Mouse (Mus musculus) CH12.LX (cell line): ENCODE measurements around the gene Abca5. TPM values are rescaled to one million over a fixed set of nuclear protein-coding genes. Genes with fewer than 3 reads are reported as not detected.

Experiments
- DNase-seq: peaks from one replicate; pipeline ENCODE4 v3.0.0-alpha.2; 2013; ENCODE audit errors: extremely low read depth
- H3K27ac ChIP-seq: 2 replicates; pipeline ENCODE4 v1.5.1; 2012; ENCODE audit warnings: low read depth, mild to moderate bottlenecking, control low read depth, moderate library complexity; ENCODE audit not compliant: insufficient read depth
- H3K27me3 ChIP-seq: replicated peaks from 2 replicates; pipeline ENCODE3; 2012; ENCODE audit warnings: inconsistent platforms
- H3K36me3 ChIP-seq, 2 experiments: replicated peaks in 1 of 2; 2 replicates each; pipeline versions ENCODE3 to v1.6.1; 2012; ENCODE audit warnings: inconsistent platforms in 1 of 2, low read length in 1 of 2, mild to moderate bottlenecking in 1 of 2, mixed read lengths in 1 of 2, moderate library complexity in 1 of 2; ENCODE audit not compliant: control insufficient read depth in 1 of 2, insufficient read depth in 1 of 2
- H3K4me1 ChIP-seq, 2 experiments: 2 replicates each; pipeline ENCODE4 v1.6.1; 2012; ENCODE audit warnings: inconsistent platforms in 1 of 2, moderate library complexity in 1 of 2; ENCODE audit not compliant: insufficient read depth in 2 of 2, control insufficient read depth in 1 of 2
- H3K4me2 ChIP-seq: 2 replicates; pipeline ENCODE4 v1.6.1; 2012; ENCODE audit warnings: low read depth, mild to moderate bottlenecking, control low read depth; ENCODE audit not compliant: poor library complexity, insufficient read depth, severe bottlenecking
- H3K4me3 ChIP-seq, 3 experiments: fragments of 150-350 bp in 1 of 3; sonication (generic) in 1 of 3; replicated peaks in 1 of 3; 2 replicates each; pipeline versions ENCODE3 to v1.5.1; 2011 to 2012; ENCODE audit warnings: low read depth in 2 of 3, low read length in 2 of 3, mild to moderate bottlenecking in 2 of 3, moderate library complexity in 2 of 3, control low read depth in 1 of 3, improper control_type of control experiment in 1 of 3, inconsistent platforms in 1 of 3, mixed read lengths in 1 of 3; ENCODE audit not compliant: poor library complexity in 1 of 3
- H3K79me2 ChIP-seq: replicated peaks from 2 replicates; pipeline ENCODE4 v1.6.1; 2012; ENCODE audit warnings: mild to moderate bottlenecking, moderate library complexity; ENCODE audit not compliant: control insufficient read depth, poor library complexity, insufficient read depth, severe bottlenecking; ENCODE audit errors: extremely low read depth
- H3K9ac ChIP-seq: 2 replicates; pipeline ENCODE4 v1.6.1; 2012; ENCODE audit warnings: low read depth, mild to moderate bottlenecking, control low read depth, moderate library complexity; ENCODE audit not compliant: insufficient read depth
- H3K9me3 ChIP-seq: replicated peaks from 2 replicates; pipeline ENCODE3; 2012; ENCODE audit warnings: low read length, inconsistent platforms, mixed read lengths
- BHLHE40 ChIP-seq: IDR thresholded peaks from 2 replicates; pipeline ENCODE4 v1.6.1; 2011; ENCODE audit warnings: mild to moderate bottlenecking, low read depth, low read length, improper control_type of control experiment
- CHD1 ChIP-seq: IDR thresholded peaks from 2 replicates; pipeline ENCODE4 v1.6.1; 2012; ENCODE audit warnings: low read depth, low read length, improper control_type of control experiment, inconsistent platforms
- CHD2 ChIP-seq: IDR thresholded peaks from 2 replicates; pipeline ENCODE4 v1.6.1; 2011; ENCODE audit warnings: low read length, improper control_type of control experiment
- CTCF ChIP-seq, 2 experiments: IDR thresholded peaks in 1 of 2; conservative IDR thresholded peaks in 1 of 2; 2 replicates each; pipeline ENCODE4 v1.5.1; 2011 to 2012; ENCODE audit warnings: low read depth in 2 of 2, low read length in 2 of 2, improper control_type of control experiment in 1 of 2, inconsistent platforms in 1 of 2, mild to moderate bottlenecking in 1 of 2, moderate library complexity in 1 of 2
- E2F4 ChIP-seq: IDR thresholded peaks from 2 replicates; pipeline ENCODE4 v1.6.1; 2011; ENCODE audit warnings: low read depth, low read length, improper control_type of control experiment; ENCODE audit not compliant: insufficient replicate concordance
- ELF1 ChIP-seq: IDR thresholded peaks from 2 replicates; pipeline ENCODE4 v1.6.1; 2014; ENCODE audit warnings: low read depth, mild to moderate bottlenecking, inconsistent platforms, low read length, improper control_type of control experiment
- EP300 ChIP-seq: IDR thresholded peaks from 2 replicates; pipeline ENCODE4 v1.6.1; 2011; ENCODE audit warnings: low read length, improper control_type of control experiment
- ETS1 ChIP-seq: conservative IDR thresholded peaks from 2 replicates; pipeline ENCODE4 v1.6.1; 2012; ENCODE audit warnings: low read depth, mild to moderate bottlenecking, inconsistent platforms, low read length, improper control_type of control experiment, moderate library complexity
- GABPA ChIP-seq: IDR thresholded peaks from 2 replicates; pipeline ENCODE4 v1.6.1; 2012; ENCODE audit warnings: low read depth, low read length, improper control_type of control experiment, inconsistent platforms; ENCODE audit not compliant: insufficient replicate concordance
- IRF4 ChIP-seq: IDR thresholded peaks from 2 replicates; pipeline ENCODE4 v1.6.1; 2014; ENCODE audit warnings: low read depth, mild to moderate bottlenecking, inconsistent platforms, low read length, improper control_type of control experiment
- JUN ChIP-seq: IDR thresholded peaks from 2 replicates; pipeline ENCODE4 v1.6.1; 2011; ENCODE audit warnings: low read depth, mild to moderate bottlenecking, low read length, improper control_type of control experiment, moderate library complexity; ENCODE audit not compliant: insufficient read depth
- MAFK ChIP-seq: IDR thresholded peaks from 2 replicates; pipeline ENCODE4 v1.6.1; 2011; ENCODE audit warnings: low read length, improper control_type of control experiment; ENCODE audit not compliant: insufficient replicate concordance
- MAX ChIP-seq: IDR thresholded peaks from 2 replicates; pipeline ENCODE4 v1.6.1; 2011; ENCODE audit warnings: low read length, improper control_type of control experiment
- MEF2A ChIP-seq: IDR thresholded peaks from 2 replicates; pipeline ENCODE4 v1.6.1; 2014; ENCODE audit warnings: low read depth, mild to moderate bottlenecking, inconsistent platforms, low read length, improper control_type of control experiment, borderline replicate concordance
- MYC ChIP-seq: IDR thresholded peaks from 2 replicates; pipeline ENCODE4 v1.6.1; 2011; ENCODE audit warnings: low read depth, mild to moderate bottlenecking, improper control_type of control experiment, low read length
- NELFE ChIP-seq: IDR thresholded peaks from 2 replicates; pipeline ENCODE4 v1.6.1; 2011; ENCODE audit warnings: low read depth, low read length, improper control_type of control experiment
- PAX5 ChIP-seq: IDR thresholded peaks from 2 replicates; pipeline ENCODE4 v1.6.1; 2012; ENCODE audit warnings: low read length, inconsistent platforms, mixed read lengths
- POLR2A ChIP-seq: IDR thresholded peaks from 2 replicates; pipeline ENCODE4 v1.6.1; 2011; ENCODE audit warnings: low read depth, mild to moderate bottlenecking, improper control_type of control experiment, low read length
- SIN3A ChIP-seq: IDR thresholded peaks from 2 replicates; pipeline ENCODE4 v1.6.1; 2012; ENCODE audit warnings: low read length, improper control_type of control experiment, inconsistent platforms
- TBP ChIP-seq: conservative IDR thresholded peaks from 2 replicates; pipeline ENCODE4 v1.6.1; 2011; ENCODE audit warnings: low read depth, low read length, improper control_type of control experiment
- TCF12 ChIP-seq: IDR thresholded peaks from 2 replicates; pipeline ENCODE4 v1.6.1; 2014; ENCODE audit warnings: low read depth, mild to moderate bottlenecking, inconsistent platforms, low read length, improper control_type of control experiment
- UBTF ChIP-seq: IDR thresholded peaks from 2 replicates; pipeline ENCODE4 v1.6.1; 2012; ENCODE audit warnings: low read depth, mild to moderate bottlenecking, inconsistent platforms, low read length, improper control_type of control experiment, moderate library complexity
- USF1 ChIP-seq: IDR thresholded peaks from 2 replicates; pipeline ENCODE4 v1.6.1; 2014; ENCODE audit warnings: low read depth, mild to moderate bottlenecking, inconsistent platforms, low read length, improper control_type of control experiment
- ZKSCAN1 ChIP-seq: IDR thresholded peaks from 2 replicates; pipeline ENCODE4 v1.6.1; 2012; ENCODE audit warnings: low read depth, inconsistent platforms, low read length, improper control_type of control experiment, borderline replicate concordance
- ZMIZ1 ChIP-seq: IDR thresholded peaks from 2 replicates; pipeline ENCODE4 v1.6.1; 2012; ENCODE audit warnings: low read depth, mild to moderate bottlenecking, inconsistent platforms, low read length, improper control_type of control experiment
- dilution Hi-C: fragments of 300-500 bp; cut with MboI; formaldehyde crosslinking; loops from 2 replicates; pipeline ENCODE4 v1.14.3; 2020; ENCODE audit warnings: low sequenced_read_pairs; ENCODE audit not compliant: extremely low pct_unique_long_range_greater_than_20kb, extremely low pct_ligation_motif_present
- in situ Hi-C: fragments of 300-500 bp; cut with MboI; formaldehyde crosslinking; loops from 3 replicates; pipeline ENCODE4 v1.14.3; 2019; ENCODE audit warnings: low sequenced_read_pairs, low pct_ligation_motif_present, low pct_unique_long_range_greater_than_20kb, mixed read lengths
- polyA plus RNA-seq: library from polyadenylated mRNA; unstranded; fragments of >175 nt; gene quantifications from 2 replicates; pipeline ENCODE4 v1.2.1, GENCODE M21; 2012; ENCODE audit warnings: low read depth; ENCODE audit not compliant: insufficient read length
- total RNA-seq, 2 experiments: library from RNA; depleted of rRNA; stranded (reverse); fragments of 300-350 nt in 1 of 2; fragments of >200 nt in 1 of 2; gene quantifications; 2 replicates each; pipeline ENCODE4 v1.2.3; 2012 to 2014

Abca5 gene
- total and polyA plus RNA-seq, 3 experiments: 5.0 to 6.2 (median 6.2) TPM

GRCm38 (mm10) chr11:110267232-110267631 lies 70.3 kb downstream of the Abca5 start:
- in situ Hi-C loops (loop anchor here (5.0 to 25.0 kb wide), 2 partner anchors 390 to 580 kb away; no protein-coding TSS in a partner anchor), dilution Hi-C loops (no loop called here)
- Histone ChIP-seq H3K4me3 (no peak overlapping the region), H3K9me3 (no peaks in the 10 kb centered on the region), H3K4me1 (peaks cover 0 to 11% of the 10 kb centered on the region in 2 experiments; a peak in 2 of 4 replicates), H3K36me3 (no peaks in the 10 kb centered on the region), H3K9ac (no peak overlapping the region), H3K27me3 (no peaks in the 10 kb centered on the region), H3K4me2 (no peak overlapping the region), H3K27ac (no peak overlapping the region), H3K79me2 (no peaks in the 10 kb centered on the region)
- no peak for TF ChIP-seq NELFE
- no peak for TF ChIP-seq POLR2A
- TF ChIP-seq EP300: no peak
- no peak for TF ChIP-seq SIN3A
- no peak for TF ChIP-seq TBP
- TF ChIP-seq CHD1: no peak
- no peak for TF ChIP-seq MEF2A
- TF ChIP-seq ZMIZ1: no peak
- no peak for DNase-seq

- TF ChIP-seq E2F4 (no peak), EP300 (no peak), JUN (no peak), MAX (no peak), ELF1 (no peak), CTCF (conservative IDR thresholded peaks at IDR 0.05 in 1 of 2, IDR thresholded peaks at IDR 0.05 in 1 of 2; ENCODE audit: low read depth in 2 of 2, low read length in 2 of 2) (no peak), MEF2A (no peak), CHD2 (no peak), MAFK (no peak), ZKSCAN1 (no peak), GABPA (no peak), TCF12 (no peak), ETS1 (no peak), POLR2A (no peak), PAX5 (no peak), BHLHE40 (no peak), UBTF (no peak), IRF4 (no peak), MYC (no peak), USF1 (no peak)
- Histone ChIP-seq H3K9ac (no peak overlapping the region), H3K4me1 (peaks cover 0 to 10% of the 10 kb centered on the region in 2 experiments; a peak in 2 of 4 replicates), H3K9me3 (no peaks in the 10 kb centered on the region), H3K4me3 (no peak overlapping the region), H3K79me2 (no peaks in the 10 kb centered on the region), H3K27me3 (no peaks in the 10 kb centered on the region), H3K27ac (no peak overlapping the region), H3K4me2 (no peak overlapping the region), H3K36me3 (no peaks in the 10 kb centered on the region)
- in situ Hi-C loops (loop anchor here (5.0 to 25.0 kb wide), 2 partner anchors 389 to 579 kb away; no protein-coding TSS in a partner anchor), dilution Hi-C loops (no loop called here)
- DNase-seq: no peak
These were observed 70.8 kb downstream of the Abca5 start for GRCm38 (mm10) chr11:110266757-110267156.
